Mouse (Mus musculus) forebrain, embryonic 11.5 days (tissue): ENCODE measurements around the gene Ryr2. TPM values are rescaled to one million over a fixed set of nuclear protein-coding genes. Genes with fewer than 3 reads are reported as not detected.
A peak's percentile ranks its signal among the peaks of the same experiment; 100 is the strongest.
"Not testable (repeated sequence)": the region's sequence is repeated elsewhere in the genome, so short reads cannot be mapped to it uniquely, and the experiment has no call there.

Source experiments
- ATAC-seq: fragments of 200-750 bp; cut with Nextera tagmentation; replicated peaks from 2 replicates; pipeline ENCODE4 v1.8.0; 2017; ENCODE audit warnings: moderate TSS enrichment; ENCODE audit not compliant: low FRiP score
- DNase-seq: peaks from one replicate; pipeline ENCODE4 v3.0.0-alpha.2; 2017; ENCODE audit warnings: low spot score
- H3K27ac ChIP-seq: fragments of 300-500 bp; sonication (generic); 2 replicates; pipeline ENCODE4 v1.5.1; 2014; ENCODE audit warnings: low read depth, low read length
- H3K27me3 ChIP-seq: fragments of 300-500 bp; sonication (generic); 2 replicates; pipeline ENCODE4 v1.6.1; 2014; ENCODE audit warnings: mild to moderate bottlenecking, low read length, mixed read lengths; ENCODE audit not compliant: control insufficient read depth, insufficient read depth
- H3K36me3 ChIP-seq: fragments of 300-500 bp; sonication (generic); 2 replicates; pipeline ENCODE4 v1.6.1; 2014; ENCODE audit warnings: mild to moderate bottlenecking, low read length, moderate library complexity, mixed read lengths; ENCODE audit not compliant: control insufficient read depth, insufficient read depth
- H3K4me1 ChIP-seq: fragments of 300-500 bp; sonication (generic); replicated peaks from 2 replicates; pipeline ENCODE4 v1.6.1; 2014; ENCODE audit warnings: low read length, mixed read lengths; ENCODE audit not compliant: control insufficient read depth, insufficient read depth
- H3K4me2 ChIP-seq: fragments of 300-500 bp; sonication (generic); 2 replicates; pipeline ENCODE4 v1.6.1; 2014; ENCODE audit warnings: low read depth, mild to moderate bottlenecking, low read length, moderate library complexity, mixed read lengths; ENCODE audit not compliant: severe bottlenecking
- H3K4me3 ChIP-seq: fragments of 300-500 bp; sonication (generic); 2 replicates; pipeline ENCODE4 v1.5.1; 2014; ENCODE audit warnings: low read depth, low read length
- H3K9ac ChIP-seq: fragments of 300-500 bp; sonication (generic); 2 replicates; pipeline ENCODE4 v1.6.1; 2014; ENCODE audit warnings: low read length
- H3K9me3 ChIP-seq: fragments of 300-500 bp; sonication (generic); 2 replicates; pipeline ENCODE4 v1.6.1; 2016; ENCODE audit warnings: low read length, mixed read lengths; ENCODE audit not compliant: control insufficient read depth
- WGBS: fragments of 180-500 bp; shearing (Covaris S2); extraction: QIAGEN DNeasy Blood & Tissue Kit; methylation state at CpG from one replicate; pipeline ENCODE4 v1.1.7; 2014; 5-methylcytosine and 5-hydroxymethylcytosine counted together
- polyA plus RNA-seq: library from polyadenylated mRNA; unstranded; fragments of >200 nt; fragmentation: Nextera tagmentation; extraction: Ambion mirVana; gene quantifications from 2 replicates; pipeline ENCODE4 v1.2.1, GENCODE M21; 2014

Ryr2 gene
- polyA plus RNA-seq, 1 experiment from 2014 or later = 0.51 TPM

- Histone ChIP-seq H3K9me3 (no peaks in the 10 kb centered on the region), H3K4me1 (no peaks in the 10 kb centered on the region), H3K27me3 (no peaks in the 10 kb centered on the region), H3K4me3 (no peak overlapping the region), H3K36me3 (no peaks in the 10 kb centered on the region), H3K27ac (no peak overlapping the region), H3K9ac (no peak overlapping the region), H3K4me2 (no peak overlapping the region)
- ATAC-seq (no peak), DNase-seq (no peak)
- WGBS = 66% methylated on average over 9 of the region's 9 CpGs
These were observed 540.3 kb downstream of the Ryr2 start for GRCm38 (mm10) chr13:11566486-11566885.

GRCm38 (mm10) chr13:11563224-11564024 is 543.3 kb downstream of the Ryr2 start:
- peak; percentile 71; the same call in 1 of the 2 replicates for ATAC-seq
- WGBS = 36% methylated on average over 1 of the region's 1 CpGs
- H3K9ac ChIP-seq = no peak overlapping the region
- no peaks in the 10 kb centered on the region for H3K9me3 ChIP-seq
- no peaks in the 10 kb centered on the region for H3K4me1 ChIP-seq
- H3K4me3 ChIP-seq = no peak overlapping the region
- H3K4me2 ChIP-seq = no peak overlapping the region
- H3K36me3 ChIP-seq = no peaks in the 10 kb centered on the region
- H3K27me3 ChIP-seq = no peaks in the 10 kb centered on the region
- DNase-seq = no peak
- H3K27ac ChIP-seq = no peak overlapping the region

- 94% methylated on average over 3 of the region's 3 CpGs for WGBS
- no peaks in the 10 kb centered on the region for H3K27me3 ChIP-seq
- no peak overlapping the region for H3K4me2 ChIP-seq
- ATAC-seq (no peak), DNase-seq (no peak)
- H3K36me3 ChIP-seq = no peaks in the 10 kb centered on the region
- no peaks in the 10 kb centered on the region for H3K9me3 ChIP-seq
- H3K4me3 ChIP-seq = no peak overlapping the region
- H3K9ac ChIP-seq = no peak overlapping the region
- H3K4me1 ChIP-seq = no peaks in the 10 kb centered on the region
- H3K27ac ChIP-seq = no peak overlapping the region
These were observed 557.1 kb downstream of the Ryr2 start for GRCm38 (mm10) chr13:11549644-11550043.

GRCm38 (mm10) chr13:11549136-11549535 is 557.6 kb downstream of the Ryr2 start:
- not testable (repeated sequence) for H3K9ac ChIP-seq, H3K27me3 ChIP-seq, DNase-seq, H3K4me2 ChIP-seq, H3K4me1 ChIP-seq, H3K36me3 ChIP-seq, H3K27ac ChIP-seq, H3K9me3 ChIP-seq, H3K4me3 ChIP-seq, ATAC-seq
- 88% methylated on average over 15 of the region's 15 CpGs for WGBS

GRCm38 (mm10) chr13:11545841-11546240 is 560.9 kb downstream of the Ryr2 start:
- WGBS = 48% methylated on average over 7 of the region's 7 CpGs
- no peak for ATAC-seq
- Histone ChIP-seq H3K27me3 (no peaks in the 10 kb centered on the region), H3K4me3 (no peak overlapping the region), H3K4me2 (no peak overlapping the region), H3K27ac (no peak overlapping the region), H3K9ac (no peak overlapping the region), H3K4me1 (no peaks in the 10 kb centered on the region), H3K9me3 (no peaks in the 10 kb centered on the region), H3K36me3 (no peaks in the 10 kb centered on the region)
- DNase-seq = no peak

- ATAC-seq (no peak), DNase-seq (no peak)
- Histone ChIP-seq H3K4me1 (no peaks in the 10 kb centered on the region), H3K9ac (no peak overlapping the region), H3K36me3 (no peaks in the 10 kb centered on the region), H3K4me2 (no peak overlapping the region), H3K9me3 (no peaks in the 10 kb centered on the region), H3K27me3 (no peaks in the 10 kb centered on the region), H3K27ac (no peak overlapping the region), H3K4me3 (no peak overlapping the region)
- WGBS = 89% methylated on average over 3 of the region's 3 CpGs
These were observed 564.2 kb downstream of the Ryr2 start for GRCm38 (mm10) chr13:11542546-11542945.

- H3K4me1 ChIP-seq = no peaks in the 10 kb centered on the region
- H3K36me3 ChIP-seq = no peaks in the 10 kb centered on the region
- no peak overlapping the region for H3K27ac ChIP-seq
- no peaks in the 10 kb centered on the region for H3K9me3 ChIP-seq
- no peak overlapping the region for H3K9ac ChIP-seq
- ATAC-seq (no peak), DNase-seq (no peak)
- no peaks in the 10 kb centered on the region for H3K27me3 ChIP-seq
- WGBS = 53% methylated on average over 1 of the region's 1 CpGs
- H3K4me3 ChIP-seq = no peak overlapping the region
- no peak overlapping the region for H3K4me2 ChIP-seq
These were observed 569.9 kb downstream of the Ryr2 start for GRCm38 (mm10) chr13:11536851-11537250.

GRCm38 (mm10) chr13:11535874-11536273 is 570.9 kb downstream of the Ryr2 start:
- Histone ChIP-seq H3K36me3 (no peaks in the 10 kb centered on the region), H3K4me3 (no peak overlapping the region)
- 81% methylated on average over 3 of the region's 3 CpGs for WGBS

GRCm38 (mm10) chr13:11533265-11533664 is 573.5 kb downstream of the Ryr2 start:
- Histone ChIP-seq H3K27me3 (no peaks in the 10 kb centered on the region), H3K9ac (no peak overlapping the region)
- WGBS = 66% methylated on average over 2 of the region's 2 CpGs

More at GRCm38 (mm10) chr13:11535874-11536273, 570.9 kb downstream of the Ryr2 start:
- Histone ChIP-seq H3K4me2 (no peak overlapping the region), H3K27me3 (no peaks in the 10 kb centered on the region), H3K4me1 (no peaks in the 10 kb centered on the region), H3K9me3 (no peaks in the 10 kb centered on the region), H3K27ac (no peak overlapping the region), H3K9ac (no peak overlapping the region)
- DNase-seq (no peak), ATAC-seq (no peak)

More at GRCm38 (mm10) chr13:11533265-11533664, 573.5 kb downstream of the Ryr2 start:
- Histone ChIP-seq H3K4me1 (no peaks in the 10 kb centered on the region), H3K36me3 (no peaks in the 10 kb centered on the region), H3K4me3 (no peak overlapping the region), H3K27ac (no peak overlapping the region), H3K9me3 (no peaks in the 10 kb centered on the region), H3K4me2 (no peak overlapping the region)
- DNase-seq (no peak), ATAC-seq (no peak)
